Mouse (Mus musculus): ENCODE measurements around the gene Calb2. TPM values are rescaled to one million over a fixed set of nuclear protein-coding genes. Genes with fewer than 3 reads are reported as not detected.

Gene Calb2
- polyA plus RNA-seq, 2 experiments = 2.2 to 4.5 TPM

DNA sequence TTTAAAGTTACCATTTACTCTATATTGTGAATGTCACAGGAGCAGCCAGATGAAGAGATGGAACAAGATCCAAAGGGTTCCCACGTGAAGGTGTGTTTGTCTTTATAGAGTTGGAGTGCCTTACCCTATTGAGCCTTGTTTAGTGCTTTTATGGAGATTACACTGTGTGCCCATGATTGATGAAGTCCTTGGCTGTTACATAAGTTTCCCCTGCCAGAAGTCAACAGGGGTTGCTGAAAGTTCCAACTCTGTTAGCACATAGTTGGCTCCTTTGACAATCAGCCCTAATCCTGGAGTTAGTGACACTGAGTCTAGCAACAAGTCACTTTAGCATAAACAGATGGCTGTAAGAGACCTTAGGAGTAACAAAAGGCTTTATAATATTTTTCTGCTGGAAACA lies 76.1 kb downstream of the Calb2 start:
- no peak overlapping the region for H3K9ac ChIP-seq (ENCODE audit: low read depth, low read length, severe bottlenecking)
- no peaks in the 10 kb centered on the region for H3K27me3 ChIP-seq (ENCODE audit: control insufficient read depth, insufficient read depth, low read length)
- ATAC-seq (ENCODE audit: low FRiP score, low read depth) (no peak), DNase-seq (ENCODE audit: low spot score) (no peak)
- H3K9me3 ChIP-seq (ENCODE audit: control insufficient read depth, low read length) = peaks cover 12% of the 10 kb centered on the region
- no peaks in the 10 kb centered on the region for H3K4me1 ChIP-seq (ENCODE audit: control insufficient read depth, insufficient read depth, low read length)
- H3K27ac ChIP-seq (replicated peaks; ENCODE audit: low read depth, low read length) = no peak overlapping the region
- peaks cover 28% of the 10 kb centered on the region for H3K36me3 ChIP-seq (ENCODE audit: control insufficient read depth, insufficient read depth, low read length)
- H3K4me2 ChIP-seq (replicated peaks; ENCODE audit: low read depth, low read length, severe bottlenecking) = no peak overlapping the region
- no peak overlapping the region for H3K4me3 ChIP-seq (replicated peaks; ENCODE audit: low read length)
- WGBS = 38% methylated on average over 1 of the region's 1 CpGs
- TF ChIP-seq POLR2A (IDR thresholded peaks at IDR 0.05; ENCODE audit: borderline replicate concordance, extremely low read depth, insufficient read depth, insufficient read length) = no peak

Other genes with a start within 250 kb of the Calb2 start
- gene Marveld3, start 206.0 kb downstream of the Calb2 start, polyA plus RNA-seq (2012; rRNA removed) = 0.49 and 1.2 TPM in 2 replicates
- 2.4 and 3.1 TPM in 2 replicates for gene Marveld3, start 206.0 kb downstream of the Calb2 start, polyA plus RNA-seq (2014; fragmentation: Nextera tagmentation; extraction: Ambion mirVana)
- 0.09 and 0.14 TPM in 2 replicates for gene Tat, start 177.8 kb downstream of the Calb2 start, polyA plus RNA-seq (2012; rRNA removed)
- not detected in 2 replicates for gene Tat, start 177.8 kb downstream of the Calb2 start, polyA plus RNA-seq (2014; fragmentation: Nextera tagmentation; extraction: Ambion mirVana)
- 0.06 TPM in 1 of 2 replicates, not detected in the other for gene Chst4, start 128.5 kb downstream of the Calb2 start, polyA plus RNA-seq (2012; rRNA removed)
- not detected in 2 replicates for gene Chst4, start 128.5 kb downstream of the Calb2 start, polyA plus RNA-seq (2014; fragmentation: Nextera tagmentation; extraction: Ambion mirVana)
- gene Zfp612, start 88.5 kb downstream of the Calb2 start, polyA plus RNA-seq (2012; rRNA removed) = 7.5 and 7.8 TPM in 2 replicates
- gene Zfp612, start 88.5 kb downstream of the Calb2 start, polyA plus RNA-seq (2014; fragmentation: Nextera tagmentation; extraction: Ambion mirVana) = 8.5 and 8.8 TPM in 2 replicates
- not detected in 2 replicates for gene Gm21964, start 67.0 kb downstream of the Calb2 start, polyA plus RNA-seq (2012; rRNA removed)
- not detected in 2 replicates for gene Gm21964, start 67.0 kb downstream of the Calb2 start, polyA plus RNA-seq (2014; fragmentation: Nextera tagmentation; extraction: Ambion mirVana)
- not detected in 2 replicates for gene Gm17720, start 65.5 kb downstream of the Calb2 start, polyA plus RNA-seq (2012; rRNA removed)
- not detected in 2 replicates for gene Gm17720, start 65.5 kb downstream of the Calb2 start, polyA plus RNA-seq (2014; fragmentation: Nextera tagmentation; extraction: Ambion mirVana)
- gene Cmtr2, start 47.5 kb upstream of the Calb2 start, polyA plus RNA-seq (2012; rRNA removed) = 6.8 and 7.2 TPM in 2 replicates
- gene Cmtr2, start 47.5 kb upstream of the Calb2 start, polyA plus RNA-seq (2014; fragmentation: Nextera tagmentation; extraction: Ambion mirVana) = 8.1 and 8.6 TPM in 2 replicates
- gene Hydin, start 98.8 kb upstream of the Calb2 start, polyA plus RNA-seq (2012; rRNA removed) = 0.01 and 0.03 TPM in 2 replicates
- gene Hydin, start 98.8 kb upstream of the Calb2 start, polyA plus RNA-seq (2014; fragmentation: Nextera tagmentation; extraction: Ambion mirVana) = 0.07 TPM in 1 of 2 replicates, not detected in the other

Measured in limb, embryonic 14.5 days (tissue).